Mouse (Mus musculus) T-helper 1 cell (primary cell): ENCODE results near the gene Hibadh.

Experiments used
- in situ Hi-C: fragments of 300-600 bp; cut with MboI, MseI; formaldehyde crosslinking; loops from one replicate; pipeline ENCODE4 v1.15.1; 2025; ENCODE audit warnings: high pct_unique_total_duplicates

Hibadh gene

GRCm38 (mm10) chr6:52504676-52505460, 135.3 kb downstream of the Hibadh start:
- in situ Hi-C loops: loop anchor here (10.0 kb wide), 1 partner anchor 1660 kb away; no protein-coding TSS in a partner anchor

DNA sequence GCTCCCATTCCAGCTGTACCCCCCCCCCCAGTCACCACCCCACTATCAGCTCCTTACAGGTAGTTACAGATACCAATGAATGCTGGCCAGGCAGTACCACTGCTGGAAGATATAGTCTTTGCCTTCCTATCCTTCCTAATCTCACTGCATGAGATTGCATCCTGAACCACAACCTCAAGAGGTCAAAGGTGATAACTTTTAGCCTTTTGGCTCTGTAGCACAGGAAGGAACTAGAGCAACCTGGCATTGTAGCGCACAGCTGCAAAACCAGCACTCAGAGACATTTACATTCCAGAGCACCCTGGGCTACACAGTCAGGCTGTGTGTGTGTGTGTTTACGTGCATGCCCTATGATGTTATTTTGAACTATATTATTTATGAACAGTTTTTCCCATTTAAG, 137.2 kb downstream of the Hibadh start:
- in situ Hi-C loops: loop anchor here (10.0 kb wide), 1 partner anchor 1662 kb away; no protein-coding TSS in a partner anchor

DNA sequence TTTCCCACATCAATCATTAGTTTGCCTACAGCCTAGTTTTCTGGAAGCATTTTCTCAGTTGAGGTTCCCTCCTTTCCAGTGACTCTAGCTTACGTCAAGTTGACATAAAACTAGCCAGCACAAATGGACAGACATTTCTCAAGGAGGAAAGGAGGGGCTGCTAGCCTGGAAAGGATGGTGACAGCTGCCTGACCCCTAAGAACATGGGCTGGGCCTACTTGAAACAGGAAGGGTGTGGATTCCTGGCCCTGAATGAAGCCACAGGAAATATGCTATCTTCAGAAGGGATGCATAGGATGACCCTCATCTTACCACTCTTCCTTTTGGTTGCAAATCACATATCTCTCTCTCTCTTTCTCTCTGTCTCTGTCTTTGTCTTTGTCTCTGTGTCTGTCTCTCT, 138.7 kb downstream of the Hibadh start:
- in situ Hi-C loops: loop anchor here (10.0 kb wide), 1 partner anchor 1663 kb away; no protein-coding TSS in a partner anchor
